Mouse (Mus musculus) layer of hippocampus, postnatal 36 days (tissue): ENCODE data around the gene Stard8. TPM values are rescaled to one million over a fixed set of nuclear protein-coding genes. Genes with fewer than 3 reads are reported as not detected.
"Not testable (repeated sequence)": the region's sequence is repeated elsewhere in the genome, so short reads cannot be mapped to it uniquely, and the experiment has no call there.

Source experiments
- DNase-seq, 2 experiments: peaks; one replicate each; pipeline ENCODE4 v3.0.0; 2022
- total RNA-seq, 2 experiments: library from RNA; stranded (reverse); gene quantifications; 2 replicates each; pipeline ENCODE4 v1.2.3; 2021

Gene Stard8
- total RNA-seq, 2 experiments from 2014 or later: 6.1 to 8.0 TPM

GRCm38 (mm10) chrX:99046360-99047055 is 43.5 kb downstream of the Stard8 start:
- DNase-seq: no peak

- no peak for DNase-seq
Observed at GRCm38 (mm10) chrX:99048111-99048510, 45.1 kb downstream of the Stard8 start.

- no peak for DNase-seq
Observed at GRCm38 (mm10) chrX:99049247-99049646, 46.2 kb downstream of the Stard8 start.

GRCm38 (mm10) chrX:99050736-99051481 is 47.9 kb downstream of the Stard8 start:
- no peak for DNase-seq

GRCm38 (mm10) chrX:99052255-99052654 is 49.2 kb downstream of the Stard8 start:
- DNase-seq: no peak

GRCm38 (mm10) chrX:99054512-99054911 is 51.5 kb downstream of the Stard8 start:
- no peak for DNase-seq

- DNase-seq: no peak
Observed at GRCm38 (mm10) chrX:99057772-99058440, 54.9 kb downstream of the Stard8 start.

- DNase-seq: no peak
Observed at GRCm38 (mm10) chrX:99059119-99059518, 56.1 kb downstream of the Stard8 start.

- no peak for DNase-seq
Observed at GRCm38 (mm10) chrX:99065582-99065981, 62.5 kb downstream of the Stard8 start.

GRCm38 (mm10) chrX:99066550-99066949 is 63.5 kb downstream of the Stard8 start:
- no peak for DNase-seq

- no peak for DNase-seq
Observed at GRCm38 (mm10) chrX:99067232-99067631, 64.2 kb downstream of the Stard8 start.

- no peak for DNase-seq
Observed at GRCm38 (mm10) chrX:99067671-99068151, 64.7 kb downstream of the Stard8 start.

GRCm38 (mm10) chrX:99071188-99071587 is 68.1 kb downstream of the Stard8 start:
- DNase-seq: no peak

GRCm38 (mm10) chrX:99072596-99072995 is 69.5 kb downstream of the Stard8 start:
- DNase-seq: no peak

- DNase-seq: no peak
Observed at GRCm38 (mm10) chrX:99075111-99075510, 72.1 kb downstream of the Stard8 start.

GRCm38 (mm10) chrX:99076460-99076859 is 73.4 kb downstream of the Stard8 start:
- DNase-seq: no peak

GRCm38 (mm10) chrX:99078374-99078892 is 75.4 kb downstream of the Stard8 start:
- not testable (repeated sequence) for DNase-seq

- no peak for DNase-seq
Observed at GRCm38 (mm10) chrX:99092704-99093103, 89.7 kb downstream of the Stard8 start.

GRCm38 (mm10) chrX:99111088-99111724 is 108.2 kb downstream of the Stard8 start:
- not testable (repeated sequence) for DNase-seq

GRCm38 (mm10) chrX:99119510-99119909 is 116.5 kb downstream of the Stard8 start:
- DNase-seq: no peak
